Comparison of ENCODE assay signal across 11 mouse cellular contexts in genomic region chr7:28790066-28790806, GRCm38 (mm10). TPM values are rescaled to one million over a fixed set of nuclear protein-coding genes. Genes with fewer than 3 reads are reported as not detected.
DNase-seq lines count a peak whose midpoint lies in the region; ATAC-seq and TF ChIP-seq lines count a peak whose summit lies in the region.
"Had no signal": no experiment of that assay in that cellular context is flagged by ENCODE, and none has a peak within 500 bp of the region (broad histone marks: within the 10 kb centered on the region; RNA-seq: fewer than 3 reads in every experiment).

No protein-coding gene starts in this region.

- no peak overlapping the region for H3K27ac ChIP-seq in heart, embryonic 12.5 days (ENCODE audit: poor library complexity, severe bottlenecking)
- H3K27ac ChIP-seq in MEL (ENCODE audit: control insufficient read depth, low read depth, low read length) = no peak overlapping the region
- H3K27ac ChIP-seq in liver, embryonic 12.5 days = no peak overlapping the region

- no peak overlapping the region for H3K4me2 ChIP-seq in heart, embryonic 12.5 days
- H3K4me2 ChIP-seq in liver, embryonic 12.5 days = no peak overlapping the region

- 0 out of 2 replicates have a peak, but pooled peaks cover 7% of the 10 kb centered on the region for H3K4me1 ChIP-seq in heart, embryonic 12.5 days (replicated peaks)
- H3K4me1 ChIP-seq in MEL (ENCODE audit: control insufficient read depth in 1 of 2, insufficient read depth in 2 of 2, low read length in 2 of 2) = peaks cover 0 to 5% of the 10 kb centered on the region in 2 experiments; a peak in 1 of 4 replicates
- H3K4me1 ChIP-seq in liver, embryonic 12.5 days = peaks cover 28% of the 10 kb centered on the region

- no peaks in the 10 kb centered on the region for H3K9me3 ChIP-seq in heart, embryonic 12.5 days (replicated peaks)
- H3K9me3 ChIP-seq in MEL (replicated peaks; ENCODE audit: insufficient read depth, low read length) = no peaks in the 10 kb centered on the region
- H3K9me3 ChIP-seq in liver, embryonic 12.5 days (replicated peaks) = no peaks in the 10 kb centered on the region

- 52% methylated on average over 8 of the region's 8 CpGs for WGBS in heart, embryonic 12.5 days
- WGBS in liver, embryonic 12.5 days (ENCODE audit: insufficient replicate concordance) = 56% methylated on average over 8 of the region's 8 CpGs

- peak in 2 of 3 experiments; percentile 31 to 32; a peak in 3 of 6 replicates for TF ChIP-seq CTCF in MEL (IDR thresholded peaks at IDR 0.05 in 2 of 3, conservative IDR thresholded peaks at IDR 0.05 in 1 of 3; ENCODE audit: control insufficient read depth in 1 of 3, insufficient read depth in 1 of 3, low read depth in 2 of 3, low read length in 3 of 3, poor library complexity in 1 of 3, severe bottlenecking in 1 of 3)

- H3K36me3 ChIP-seq in heart, embryonic 12.5 days = peaks cover 17% of the 10 kb centered on the region; the same call in 1 of the 2 replicates
- no peaks in the 10 kb centered on the region for H3K36me3 ChIP-seq in MEL (ENCODE audit: control insufficient read depth in 1 of 2, insufficient read depth in 2 of 2, low read length in 2 of 2)
- H3K36me3 ChIP-seq in liver, embryonic 12.5 days = peaks cover 18% of the 10 kb centered on the region; the same call in 1 of the 2 replicates

- H3K9ac ChIP-seq in heart, embryonic 12.5 days = no peak overlapping the region
- no peak overlapping the region for H3K9ac ChIP-seq in MEL (ENCODE audit: control insufficient read depth, low read depth, low read length, poor library complexity, severe bottlenecking)
- H3K9ac ChIP-seq in liver, embryonic 12.5 days = no peak overlapping the region

- intact Hi-C loops in gastrocnemius, postnatal 14 days (cut with DNase I; ENCODE audit: low total_unique reads) = loop anchor here (10.0 kb wide), 1 partner anchor 105 kb away; no protein-coding TSS in a partner anchor

- no peak for DNase-seq in heart, adult 8-10 months (ENCODE audit: low spot score)
- DNase-seq in MEL (ENCODE audit: low read depth, low spot score) = no peak
- peak; percentile 63 for DNase-seq in induced T-regulatory cell, adult 2 months (ENCODE audit: low read depth)
- DNase-seq in gastrocnemius, postnatal 14 days = no peak
- DNase-seq in spleen, postnatal 4 days (ENCODE audit: low spot score in 2 of 2) = no peak
- no peak for DNase-seq in right cerebral cortex, adult 18-20 months
- DNase-seq: cerebellum, adult 8-10 months; heart, postnatal 14 days; thymus, postnatal 25 days had no signal

- no peak overlapping the region for H3K4me3 ChIP-seq in heart, embryonic 12.5 days
- H3K4me3 ChIP-seq in MEL (ENCODE audit: control insufficient read depth in 1 of 2, insufficient read depth in 1 of 2, low read depth in 2 of 2, low read length in 2 of 2) = no peak overlapping the region
- no peak overlapping the region for H3K4me3 ChIP-seq in liver, embryonic 12.5 days

- H3K27me3 ChIP-seq in heart, embryonic 12.5 days (replicated peaks) = no peaks in the 10 kb centered on the region
- H3K27me3 ChIP-seq in MEL (ENCODE audit: control insufficient read depth in 1 of 2, insufficient read depth in 2 of 2, low read length in 2 of 2) = no peaks in the 10 kb centered on the region
- no peaks in the 10 kb centered on the region; the same call in 1 of the 2 replicates for H3K27me3 ChIP-seq in liver, embryonic 12.5 days (replicated peaks)

- peak; percentile 21 for TF ChIP-seq RAD21 in MEL (IDR thresholded peaks at IDR 0.05; ENCODE audit: low read depth, low read length)

- no peak for TF ChIP-seq POLR2A in MEL (IDR thresholded peaks at IDR 0.05; ENCODE audit: control insufficient read depth in 1 of 2, insufficient read depth in 1 of 2, low read depth in 1 of 2, low read length in 2 of 2, poor library complexity in 1 of 2)

- no peaks in the 10 kb centered on the region for H3K79me2 ChIP-seq in MEL (ENCODE audit: control insufficient read depth, insufficient read depth, low read length, poor library complexity)

- TF ChIP-seq EP300 in MEL (IDR thresholded peaks at IDR 0.05; ENCODE audit: low read depth in 1 of 2, low read length in 2 of 2) = no peak

- ATAC-seq in heart, embryonic 12.5 days (ENCODE audit: insufficient number of reproducible peaks, low FRiP score) = 0 out of 2 replicates have a peak, but pooled peaks have one; percentile 36
- ATAC-seq in liver, embryonic 12.5 days = 0 out of 2 replicates have a peak, but pooled peaks have one; percentile 27

TF ChIP-seq in MEL, 35 proteins besides CTCF, POLR2A, EP300 and RAD21 (continues in another document):
- no peak for TF ChIP-seq MAFK (IDR thresholded peaks at IDR 0.05; ENCODE audit: borderline replicate concordance, low read depth, low read length)
- TF ChIP-seq MYB (IDR thresholded peaks at IDR 0.05; ENCODE audit: low read depth, low read length) = no peak
- TF ChIP-seq JUND (IDR thresholded peaks at IDR 0.05; ENCODE audit: low read depth, low read length) = no peak
- TF ChIP-seq USF2 (IDR thresholded peaks at IDR 0.05; ENCODE audit: borderline replicate concordance in 1 of 2, insufficient read depth in 1 of 2, low read depth in 1 of 2, low read length in 2 of 2) = no peak
- TF ChIP-seq ZKSCAN1 (IDR thresholded peaks at IDR 0.05; ENCODE audit: low read depth, low read length) = no peak
- no peak for TF ChIP-seq MAX (IDR thresholded peaks at IDR 0.05; ENCODE audit: low read length)
- TF ChIP-seq HCFC1 (IDR thresholded peaks at IDR 0.05; ENCODE audit: low read depth, low read length) = no peak
- TF ChIP-seq E2F4 (IDR thresholded peaks at IDR 0.05; ENCODE audit: borderline replicate concordance, low read depth, low read length) = no peak
- TF ChIP-seq NELFE (IDR thresholded peaks at IDR 0.05; ENCODE audit: low read depth, low read length) = no peak
- no peak for TF ChIP-seq NRF1 (IDR thresholded peaks at IDR 0.05; ENCODE audit: insufficient read depth, low read depth, low read length, poor library complexity, severe bottlenecking)
- TF ChIP-seq TBP (IDR thresholded peaks at IDR 0.05; ENCODE audit: low read depth, low read length) = no peak
- TF ChIP-seq GATA1 (IDR thresholded peaks at IDR 0.05; ENCODE audit: low read depth, low read length) = no peak
- no peak for TF ChIP-seq BHLHE40 (IDR thresholded peaks at IDR 0.05; ENCODE audit: borderline replicate concordance, low read depth, low read length)
- no peak for TF ChIP-seq MXI1 (IDR thresholded peaks at IDR 0.05; ENCODE audit: low read depth, low read length)
- no peak for TF ChIP-seq UBTF (IDR thresholded peaks at IDR 0.05; ENCODE audit: borderline replicate concordance, insufficient read depth, low read depth, low read length)
- TF ChIP-seq MEF2A (IDR thresholded peaks at IDR 0.05; ENCODE audit: extremely low read depth, insufficient replicate concordance, low read depth, low read length, poor library complexity, severe bottlenecking) = no peak
- no peak for TF ChIP-seq ELF1 (IDR thresholded peaks at IDR 0.05; ENCODE audit: low read depth, low read length)
- no peak for TF ChIP-seq KAT2A (conservative IDR thresholded peaks at IDR 0.05; ENCODE audit: low read depth, low read length)

RNA-seq across cellular contexts. Expression of gene Rinl, which starts 1.5 kb away (rescaled TPM):
- polyA plus RNA-seq in heart, embryonic 12.5 days (2016; fragmentation: Nextera tagmentation; extraction: Ambion mirVana) = 2.7 and 2.8 TPM in 2 replicates
- total RNA-seq in heart, adult 8-10 months (2022) = 1 to 10 TPM; 1.4 to 3.0 (median 1.6) TPM
- 32.9 and 39.9 TPM in 2 replicates for total RNA-seq in MEL (2012; rRNA removed)
- 10 to 100 TPM in 1 of 2 experiments, not detected in 1; 63.9 TPM for polyA plus RNA-seq in MEL (2012; ENCODE audit: insufficient read depth in 1 of 2, insufficient read length in 2 of 2, low read depth in 1 of 2, low replicate concordance in 2 of 2, missing spikeins in 1 of 2)
- polyA plus RNA-seq in liver, embryonic 12.5 days (2016; fragmentation: Nextera tagmentation; extraction: Ambion mirVana) = 14.5 and 16.1 TPM in 2 replicates
- total RNA-seq in gastrocnemius, postnatal 14 days (2021) = 1 to 10 TPM in 1 of 2 experiments, under 1 TPM in 1; 0.80 to 1.3 TPM

RNA-seq across cellular contexts. Expression of gene Hnrnpl, which starts 18.1 kb away (rescaled TPM):
- polyA plus RNA-seq in heart, embryonic 12.5 days (2016; fragmentation: Nextera tagmentation; extraction: Ambion mirVana) = 218 and 232 TPM in 2 replicates
- total RNA-seq in heart, adult 8-10 months (2022) = 100 to 1,000 TPM; 185 to 230 (median 214) TPM
- total RNA-seq in MEL (2012; rRNA removed) = 246 and 303 TPM in 2 replicates
- polyA plus RNA-seq in MEL (2012; ENCODE audit: insufficient read depth in 1 of 2, insufficient read length in 2 of 2, low read depth in 1 of 2, low replicate concordance in 2 of 2, missing spikeins in 1 of 2) = 1,000 to 10,000 TPM in 1 of 2 experiments, 100 to 1,000 TPM in 1; 684 to 1,095 TPM
- polyA plus RNA-seq in liver, embryonic 12.5 days (2016; fragmentation: Nextera tagmentation; extraction: Ambion mirVana) = 186 and 188 TPM in 2 replicates
- total RNA-seq in gastrocnemius, postnatal 14 days (2021) = 100 to 1,000 TPM; 158 to 189 TPM

RNA-seq across cellular contexts. Expression of gene Nfkbib, which starts 22.9 kb away (rescaled TPM):
- polyA plus RNA-seq in heart, embryonic 12.5 days (2016; fragmentation: Nextera tagmentation; extraction: Ambion mirVana) = 30.0 and 32.1 TPM in 2 replicates
- 10 to 100 TPM; 22.8 to 29.1 (median 28.1) TPM for total RNA-seq in heart, adult 8-10 months (2022)
- total RNA-seq in MEL (2012; rRNA removed) = 30.7 and 32.9 TPM in 2 replicates
- polyA plus RNA-seq in MEL (2012; ENCODE audit: insufficient read depth in 1 of 2, insufficient read length in 2 of 2, low read depth in 1 of 2, low replicate concordance in 2 of 2, missing spikeins in 1 of 2) = 10 to 100 TPM in 1 of 2 experiments, not detected in 1; 52.7 TPM
- 41.6 and 43.1 TPM in 2 replicates for polyA plus RNA-seq in liver, embryonic 12.5 days (2016; fragmentation: Nextera tagmentation; extraction: Ambion mirVana)
- 10 to 100 TPM; 21.2 to 21.3 TPM for total RNA-seq in gastrocnemius, postnatal 14 days (2021)

RNA-seq across cellular contexts. Expression of gene Sirt2, which starts 23.7 kb away (rescaled TPM):
- polyA plus RNA-seq in heart, embryonic 12.5 days (2016; fragmentation: Nextera tagmentation; extraction: Ambion mirVana) = 46.6 and 49.0 TPM in 2 replicates
- total RNA-seq in heart, adult 8-10 months (2022) = 10 to 100 TPM; 84.0 to 92.6 (median 90.8) TPM
- 31.8 and 35.7 TPM in 2 replicates for total RNA-seq in MEL (2012; rRNA removed)
- polyA plus RNA-seq in MEL (2012; ENCODE audit: insufficient read depth in 1 of 2, insufficient read length in 2 of 2, low read depth in 1 of 2, low replicate concordance in 2 of 2, missing spikeins in 1 of 2) = 10 to 100 TPM in 1 of 2 experiments, not detected in 1; 72.4 TPM
- 28.5 and 29.0 TPM in 2 replicates for polyA plus RNA-seq in liver, embryonic 12.5 days (2016; fragmentation: Nextera tagmentation; extraction: Ambion mirVana)
- total RNA-seq in gastrocnemius, postnatal 14 days (2021) = 10 to 100 TPM; 77.2 to 77.5 TPM

RNA-seq across cellular contexts. Expression of gene Ccer2, which starts 34.3 kb away (rescaled TPM):
- polyA plus RNA-seq in heart, embryonic 12.5 days (2016; fragmentation: Nextera tagmentation; extraction: Ambion mirVana) = not detected in 2 replicates
- total RNA-seq in heart, adult 8-10 months (2022) = not detected
- not detected in 2 replicates for total RNA-seq in MEL (2012; rRNA removed)
- polyA plus RNA-seq in MEL (2012; ENCODE audit: insufficient read depth in 1 of 2, insufficient read length in 2 of 2, low read depth in 1 of 2, low replicate concordance in 2 of 2, missing spikeins in 1 of 2) = under 1 TPM in 1 of 2 experiments, not detected in 1; 0.11 TPM
- not detected in 2 replicates for polyA plus RNA-seq in liver, embryonic 12.5 days (2016; fragmentation: Nextera tagmentation; extraction: Ambion mirVana)
- total RNA-seq in gastrocnemius, postnatal 14 days (2021) = not detected
- total RNA-seq: heart, postnatal 14 days had no signal
